Mouse (Mus musculus): Measurements from ENCODE around the gene Etl4.

Etl4 gene

GRCm38 (mm10) chr2:19909171-19909899, at the start of gene Etl4:
Gene Etl4, plus strand, starts transcription at chr2:19909780.
- no peak for DNase-seq (ENCODE audit: low read depth)

GRCm38 (mm10) chr2:19869167-19869566, 40.4 kb upstream of the Etl4 start:
- DNase-seq (ENCODE audit: low read depth): no peak

- no peak for DNase-seq (ENCODE audit: low read depth)
These were observed 37.7 kb upstream of the Etl4 start for GRCm38 (mm10) chr2:19871881-19872280.

GRCm38 (mm10) chr2:19890875-19891274, 18.7 kb upstream of the Etl4 start:
- no peak for DNase-seq (ENCODE audit: low read depth)

GRCm38 (mm10) chr2:19909900-19910780, 560 bp downstream of the Etl4 start:
- no peak for DNase-seq (ENCODE audit: low read depth)

- no peak for DNase-seq (ENCODE audit: low read depth)
These were observed 1.2 kb downstream of the Etl4 start for GRCm38 (mm10) chr2:19910781-19911175.

GRCm38 (mm10) chr2:19919190-19919589, 9.6 kb downstream of the Etl4 start:
- no peak for DNase-seq (ENCODE audit: low read depth)

- no peak for DNase-seq (ENCODE audit: low read depth)
These were observed 20.4 kb downstream of the Etl4 start for GRCm38 (mm10) chr2:19930009-19930408.

- DNase-seq (ENCODE audit: low read depth): no peak
These were observed 24.3 kb downstream of the Etl4 start for GRCm38 (mm10) chr2:19933836-19934235.

- DNase-seq (ENCODE audit: low read depth): no peak
These were observed 35.6 kb downstream of the Etl4 start for GRCm38 (mm10) chr2:19945205-19945604.

GRCm38 (mm10) chr2:19953028-19953427, 43.4 kb downstream of the Etl4 start:
- no peak for DNase-seq (ENCODE audit: low read depth)

- no peak for DNase-seq (ENCODE audit: low read depth)
These were observed 56.9 kb downstream of the Etl4 start for GRCm38 (mm10) chr2:19966445-19966844.

- no peak for DNase-seq (ENCODE audit: low read depth)
These were observed 128.1 kb downstream of the Etl4 start for GRCm38 (mm10) chr2:20037671-20038070.

- DNase-seq (ENCODE audit: low read depth): no peak
These were observed 162.8 kb downstream of the Etl4 start for GRCm38 (mm10) chr2:20072377-20072776.

- DNase-seq (ENCODE audit: low read depth): no peak
These were observed 166.7 kb downstream of the Etl4 start for GRCm38 (mm10) chr2:20076118-20076796.

- DNase-seq (ENCODE audit: low read depth): no peak
These were observed 175.2 kb downstream of the Etl4 start for GRCm38 (mm10) chr2:20084781-20085180.

GRCm38 (mm10) chr2:20105456-20105855, 195.9 kb downstream of the Etl4 start:
- DNase-seq (ENCODE audit: low read depth): no peak

GRCm38 (mm10) chr2:20111703-20112102, 202.1 kb downstream of the Etl4 start:
- DNase-seq (ENCODE audit: low read depth): no peak

GRCm38 (mm10) chr2:20125914-20126313, 216.3 kb downstream of the Etl4 start:
- no peak for DNase-seq (ENCODE audit: low read depth)

GRCm38 (mm10) chr2:20131792-20132191, 222.2 kb downstream of the Etl4 start:
- DNase-seq (ENCODE audit: low read depth): no peak

- DNase-seq (ENCODE audit: low read depth): no peak
These were observed 228.8 kb downstream of the Etl4 start for GRCm38 (mm10) chr2:20138426-20138825.

- DNase-seq (ENCODE audit: low read depth): no peak
These were observed 235.8 kb downstream of the Etl4 start for GRCm38 (mm10) chr2:20145368-20145767.

- DNase-seq (ENCODE audit: low read depth): peak; percentile 9
These were observed 257.5 kb downstream of the Etl4 start for GRCm38 (mm10) chr2:20167073-20167472.

Measured in fibroblast of lung, adult 2 months (primary cell).